Mouse (Mus musculus): ENCODE measurements around the gene Focad.
A peak's percentile ranks its signal among the peaks of the same experiment; 100 is the strongest.

Focad gene

GRCm38 (mm10) chr4:88155490-88156160, 61.2 kb downstream of the Focad start:
- DNase-seq (ENCODE audit: low read depth, low spot score), result peak; percentile 36

DNA sequence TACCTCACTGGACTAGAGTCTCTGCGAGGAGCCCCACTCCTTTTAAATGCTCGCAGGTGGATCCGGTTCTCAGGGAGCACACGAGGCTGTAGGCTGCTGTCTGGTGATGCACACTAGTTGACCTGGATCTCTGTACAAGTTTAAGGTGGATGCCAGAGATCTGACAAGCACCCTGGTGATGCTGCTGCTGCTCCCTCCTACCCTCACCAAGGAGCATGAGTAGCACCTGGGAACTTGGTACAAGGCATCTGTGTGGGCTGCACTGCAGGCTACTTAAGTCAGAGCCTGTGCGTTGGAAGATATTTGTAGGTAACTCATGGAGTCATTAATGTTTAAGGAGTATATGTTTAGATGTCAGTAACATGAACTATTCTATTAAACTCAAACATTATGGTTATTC, 62.5 kb downstream of the Focad start:
- no peak for DNase-seq (ENCODE audit: low read depth, low spot score)

DNA sequence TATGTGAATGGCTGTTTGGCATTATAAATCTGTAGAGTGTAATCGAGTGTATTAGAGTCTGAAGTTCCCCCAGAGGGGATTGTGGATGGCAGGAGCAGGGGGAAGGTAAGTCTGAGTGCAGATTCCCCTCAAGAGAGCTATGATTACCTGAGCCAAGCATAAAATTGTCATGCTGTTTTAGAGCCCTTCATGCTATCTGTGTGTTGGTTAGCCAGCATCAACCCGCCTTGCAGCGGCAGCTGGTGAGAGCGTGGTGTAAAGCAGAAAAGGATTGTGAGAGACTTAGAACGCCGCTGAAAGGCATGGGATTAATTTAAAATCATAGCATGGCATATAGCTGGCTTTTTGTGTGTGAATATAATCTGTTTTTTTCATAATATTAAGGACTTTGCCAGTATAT, 63.2 kb downstream of the Focad start:
- DNase-seq (ENCODE audit: low read depth, low spot score), result no peak

- no peak for DNase-seq (ENCODE audit: low read depth, low spot score)
These were observed 64.8 kb downstream of the Focad start for GRCm38 (mm10) chr4:88159256-88159655.

GRCm38 (mm10) chr4:88159700-88160099, 65.3 kb downstream of the Focad start:
- no peak for DNase-seq (ENCODE audit: low read depth, low spot score)

DNA sequence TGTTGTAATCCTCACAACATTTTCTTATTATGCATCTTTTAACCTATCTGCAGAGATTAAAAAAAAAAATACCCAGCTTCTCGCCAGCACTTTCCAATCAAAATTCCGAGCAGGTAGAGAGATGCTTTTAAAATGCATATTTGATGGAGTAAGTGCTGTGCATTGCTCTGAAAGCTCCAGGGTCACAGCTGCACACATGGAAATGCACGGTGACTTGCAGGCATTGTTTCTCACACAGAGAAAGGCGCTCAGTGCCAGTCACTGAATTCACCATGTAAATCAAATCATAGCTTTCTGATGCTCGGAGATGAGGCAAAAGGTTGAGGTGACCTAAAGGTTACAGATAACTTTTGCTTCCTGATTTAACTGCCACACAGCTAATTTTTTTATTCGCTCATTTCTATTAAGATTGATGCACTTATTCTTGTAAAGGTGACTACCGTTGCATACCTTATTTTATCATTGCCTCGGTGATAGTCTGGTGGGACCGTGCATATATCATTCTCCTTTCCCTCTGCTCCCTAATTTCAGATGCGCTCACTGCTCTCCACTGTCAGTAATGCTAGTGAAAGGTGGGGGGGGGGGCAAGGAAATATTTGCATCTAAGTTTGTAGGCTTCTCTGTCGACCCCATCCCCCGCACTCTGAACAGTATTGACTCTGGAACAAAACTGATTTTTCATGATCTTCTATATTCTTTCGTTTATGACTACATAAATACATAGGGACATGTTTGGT, 69.2 kb downstream of the Focad start:
- DNase-seq (ENCODE audit: low read depth, low spot score), result no peak

DNA sequence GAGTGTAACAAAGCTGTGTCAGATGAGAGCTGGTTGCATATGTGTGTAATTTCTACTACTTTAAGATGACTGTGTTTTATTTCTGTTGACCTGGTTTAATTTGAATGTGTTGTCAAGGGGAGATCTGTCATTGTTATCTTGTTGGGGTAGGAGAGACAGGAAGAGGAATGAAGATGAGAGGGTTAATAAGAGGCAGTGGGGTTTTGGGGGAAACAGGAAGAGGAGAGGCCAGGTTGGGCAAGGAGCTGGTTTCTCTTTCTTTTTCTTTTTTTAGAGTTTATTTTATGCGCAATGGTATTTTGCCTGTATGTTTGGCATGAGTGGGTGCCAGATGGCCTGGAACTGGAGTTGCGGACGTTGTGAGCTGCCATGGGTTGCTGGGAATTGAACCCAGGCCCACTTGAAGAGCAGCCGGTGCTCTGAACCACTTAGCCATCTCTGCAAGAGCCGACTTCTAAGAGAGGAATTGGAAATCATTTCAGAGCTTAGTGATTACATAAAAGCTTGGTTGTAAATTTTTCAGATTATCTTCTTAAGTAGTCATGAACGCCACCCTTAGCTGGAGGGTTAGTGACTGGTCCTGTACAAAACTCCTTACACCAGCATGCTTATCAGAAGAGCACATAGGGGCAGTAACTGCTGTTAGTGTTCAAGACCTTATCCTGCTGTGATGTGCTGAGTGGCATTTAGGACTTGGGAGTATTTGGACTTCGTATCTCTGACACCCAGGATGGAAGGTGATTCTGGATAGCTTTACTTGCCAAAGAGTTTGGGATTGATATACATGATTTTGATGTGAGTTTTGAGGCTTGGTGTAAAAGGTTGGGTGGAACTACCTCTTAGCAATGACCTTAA, 72.8 kb downstream of the Focad start:
- DNase-seq (ENCODE audit: low read depth, low spot score), result no peak

GRCm38 (mm10) chr4:88175058-88175974, 80.9 kb downstream of the Focad start:
- DNase-seq (ENCODE audit: low read depth, low spot score), result no peak

DNA sequence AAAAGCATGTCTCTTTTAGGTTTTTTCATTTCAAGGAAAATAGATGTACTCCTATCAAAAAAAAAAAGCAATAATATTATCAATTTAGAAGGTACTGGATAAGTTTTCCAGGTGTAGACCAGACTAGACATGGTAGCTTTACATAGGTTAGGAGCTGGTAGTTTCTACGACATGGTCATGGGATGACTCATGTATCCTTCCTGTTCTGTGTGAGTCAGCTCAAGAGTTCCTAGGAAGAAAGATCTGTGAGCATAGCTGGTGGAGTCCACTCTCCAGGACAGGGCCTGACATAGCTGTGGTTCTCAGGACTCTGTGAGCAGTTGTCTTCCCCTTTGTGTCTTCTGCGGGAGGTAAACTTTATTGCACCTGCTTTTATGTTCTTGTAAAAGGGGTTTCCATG, 84.9 kb downstream of the Focad start:
- peak; percentile 70 for DNase-seq (ENCODE audit: low read depth, low spot score)

DNA sequence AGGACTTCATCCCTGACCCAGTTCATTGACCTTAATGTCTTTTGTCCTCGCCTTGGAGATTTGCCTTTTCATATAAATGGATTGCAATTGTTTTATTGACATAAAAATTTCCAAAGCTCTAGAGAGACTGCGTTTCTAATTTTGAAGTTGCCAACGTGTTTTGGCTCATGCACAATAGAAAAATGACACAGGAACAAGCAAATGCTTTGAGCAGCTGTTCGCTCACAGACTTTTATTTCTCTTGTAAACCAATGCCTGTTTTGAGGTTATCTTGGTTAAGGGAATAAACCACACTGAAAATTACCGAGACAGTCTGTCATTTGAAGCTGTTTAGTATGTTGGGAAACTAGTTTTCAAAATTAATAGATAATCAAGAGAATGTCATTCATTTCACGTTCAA, 89.9 kb downstream of the Focad start:
- no peak for DNase-seq (ENCODE audit: low read depth, low spot score)

- DNase-seq (ENCODE audit: low read depth, low spot score), result no peak
These were observed 91.5 kb downstream of the Focad start for GRCm38 (mm10) chr4:88185872-88186426.

DNA sequence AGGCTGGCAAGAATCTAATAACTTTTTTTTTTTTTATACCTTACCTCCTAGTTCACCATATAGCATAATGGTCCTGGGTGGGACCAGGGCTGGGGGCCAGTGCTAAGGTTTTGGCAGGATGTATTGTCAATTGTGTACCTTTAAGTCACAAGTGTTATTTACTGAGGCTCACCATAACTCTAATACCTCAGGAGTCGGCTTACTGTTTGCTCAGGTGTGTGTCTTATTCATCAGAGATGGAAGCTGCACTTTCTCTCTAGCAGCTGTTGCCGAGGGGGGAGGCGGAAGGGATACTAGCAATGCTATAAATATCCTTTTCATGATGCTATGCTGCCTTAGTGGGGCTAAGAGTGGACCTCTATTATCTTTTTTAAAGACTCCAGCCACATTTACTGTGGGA, 93.2 kb downstream of the Focad start:
- DNase-seq (ENCODE audit: low read depth, low spot score), result no peak

DNA sequence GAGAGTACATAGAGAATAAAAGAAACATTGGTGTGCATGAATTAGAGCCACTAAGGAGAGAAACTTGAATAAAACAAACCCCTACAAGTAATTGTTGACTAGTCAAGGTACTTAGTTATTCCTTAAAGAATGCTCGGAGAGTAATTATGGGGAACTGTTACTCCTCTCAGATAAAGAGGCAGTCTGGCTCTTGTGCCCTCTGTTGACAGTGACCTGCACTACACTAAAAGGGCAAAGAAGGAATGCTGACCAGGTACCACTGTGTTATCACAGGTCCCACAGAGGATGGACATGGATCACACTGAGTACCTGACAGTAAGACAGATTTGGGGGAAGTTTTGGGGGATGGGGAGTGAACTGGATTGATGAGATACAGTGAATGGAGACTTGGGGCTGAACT, 95.1 kb downstream of the Focad start:
- no peak for DNase-seq (ENCODE audit: low read depth, low spot score)

DNA sequence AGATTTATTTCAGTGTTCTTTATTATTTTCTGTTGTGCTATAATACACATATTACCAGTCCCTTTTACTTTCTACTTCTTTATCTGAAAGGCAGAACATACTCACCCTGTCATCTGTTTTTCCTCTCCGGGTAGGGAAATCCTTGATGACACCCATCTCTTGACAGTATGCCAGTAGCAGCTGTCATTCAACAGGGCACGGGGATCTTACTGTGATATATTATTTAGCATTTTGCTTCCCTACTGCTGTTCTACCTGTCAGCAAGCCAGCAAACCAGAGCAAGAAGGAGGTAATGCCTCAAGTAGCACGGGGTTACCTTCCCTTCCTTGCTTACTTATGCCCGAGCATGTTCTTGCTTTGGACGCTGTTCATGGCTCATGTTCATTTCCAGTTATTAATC, 99.8 kb downstream of the Focad start:
- DNase-seq (ENCODE audit: low read depth, low spot score), result no peak

DNA sequence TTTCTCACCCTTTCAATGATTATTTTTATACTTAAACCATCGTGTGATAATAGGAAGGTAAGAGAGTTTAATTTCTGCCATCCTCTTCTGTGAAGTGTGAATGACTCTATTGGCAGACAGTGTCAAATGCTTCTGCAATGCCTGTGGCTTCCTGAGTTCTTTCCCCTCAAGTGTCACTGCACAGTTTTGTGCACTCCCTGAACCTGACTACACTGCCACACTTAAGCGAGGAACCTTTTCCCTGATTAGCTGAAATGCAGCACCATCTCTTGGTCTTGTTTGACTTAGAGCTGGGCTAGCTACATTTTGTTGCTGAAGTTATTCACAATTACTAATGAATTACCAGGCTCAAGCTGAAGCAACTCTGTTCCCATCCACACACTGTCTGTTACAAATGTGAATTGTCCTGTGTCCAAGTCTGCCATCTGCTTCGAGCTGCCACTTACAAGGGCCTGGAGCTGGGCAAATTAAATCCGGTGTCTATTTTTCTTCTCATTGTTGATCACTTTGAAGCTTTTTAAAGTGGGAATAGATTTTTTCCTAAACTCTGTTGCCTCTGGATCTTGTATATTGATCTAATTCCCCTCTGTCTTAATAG, 101.6 kb downstream of the Focad start:
- DNase-seq (ENCODE audit: low read depth, low spot score), result no peak

DNA sequence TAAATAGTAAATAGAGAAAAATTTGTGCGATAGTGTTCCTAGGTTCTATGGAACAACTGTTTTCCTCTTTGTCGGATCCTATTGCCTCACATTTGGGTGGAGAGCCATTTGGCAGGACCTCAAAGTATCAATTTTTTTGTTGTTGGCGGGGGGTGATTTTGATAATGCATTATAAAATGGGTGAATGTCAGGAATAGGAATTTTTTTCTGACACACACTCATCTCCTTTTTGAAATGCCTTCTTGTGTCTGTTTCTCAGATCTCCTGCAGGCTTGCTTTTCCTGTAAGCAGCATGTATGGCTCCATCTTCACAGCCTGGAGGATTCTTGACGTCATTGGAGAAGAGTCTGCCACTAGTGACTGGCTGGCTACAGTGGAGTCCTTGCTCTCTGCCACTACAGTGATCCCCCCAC, 102.1 kb downstream of the Focad start:
- DNase-seq (ENCODE audit: low read depth, low spot score), result no peak

- no peak for DNase-seq (ENCODE audit: low read depth, low spot score)
These were observed 102.8 kb downstream of the Focad start for GRCm38 (mm10) chr4:88197244-88197643.

DNA sequence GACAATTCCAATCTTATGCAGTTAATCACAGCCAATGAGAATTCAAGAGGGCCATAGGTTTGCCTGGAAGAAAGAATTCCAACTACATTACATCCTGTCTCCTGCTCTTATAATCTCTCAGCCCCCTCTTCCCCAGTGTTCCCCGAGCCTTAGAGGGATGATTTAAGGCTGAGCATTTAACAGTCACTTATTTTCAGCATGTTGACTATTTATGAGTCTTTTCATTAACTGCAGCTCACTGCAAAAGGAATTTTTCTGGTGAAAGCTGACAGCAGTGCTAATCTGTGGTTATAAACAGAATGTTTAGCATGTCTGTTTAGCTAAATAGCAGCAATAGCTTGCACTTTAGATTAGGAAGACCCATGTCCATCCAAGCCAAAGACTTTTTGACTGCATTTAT, 104.8 kb downstream of the Focad start:
- DNase-seq (ENCODE audit: low read depth, low spot score), result no peak

GRCm38 (mm10) chr4:88201047-88201446, 106.6 kb downstream of the Focad start:
- DNase-seq (ENCODE audit: low read depth, low spot score), result no peak

GRCm38 (mm10) chr4:88208676-88209075, 114.2 kb downstream of the Focad start:
- DNase-seq (ENCODE audit: low read depth, low spot score), result no peak

DNA sequence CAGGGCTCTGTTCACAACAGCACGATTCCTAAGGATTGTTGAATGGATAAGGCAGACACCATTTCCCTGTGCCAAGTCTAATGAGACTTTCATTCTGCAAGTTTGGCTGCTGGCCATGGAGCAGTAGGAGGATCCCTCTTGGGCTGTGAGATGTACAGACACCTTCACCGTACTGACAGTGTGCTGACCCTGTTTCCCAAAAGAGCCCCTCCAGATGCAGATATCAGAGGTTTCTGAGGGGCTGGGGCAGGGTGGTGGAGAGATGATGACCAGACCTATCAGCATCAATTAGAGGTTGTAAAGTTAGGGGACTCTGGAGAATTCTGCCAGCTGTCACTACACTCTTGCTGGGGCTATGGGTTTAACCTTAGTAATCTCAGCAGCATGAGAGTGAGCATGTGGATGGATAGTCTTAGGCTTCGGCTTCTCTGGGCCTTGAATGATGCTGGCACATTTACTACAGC, 115.0 kb downstream of the Focad start:
- no peak for DNase-seq (ENCODE audit: low read depth, low spot score)

All from 3T3-L1 (cell line).